Mouse (Mus musculus) spleen, adult 2 months (tissue): ENCODE measurements around the gene Mif4gd.

Experiments
- CTCF ChIP-seq: fragments of 200-500 bp; IDR thresholded peaks from 2 replicates; pipeline ENCODE4 v1.5.1; 2011; ENCODE audit warnings: mild to moderate bottlenecking, inconsistent platforms; ENCODE audit not compliant: insufficient read depth, insufficient read length, insufficient replicate concordance; ENCODE audit errors: extremely low read depth
- POLR2A ChIP-seq: fragments of 200-500 bp; IDR thresholded peaks from 2 replicates; pipeline ENCODE4 v1.6.1; 2011; ENCODE audit warnings: low read depth, low read length, inconsistent platforms

DNA sequence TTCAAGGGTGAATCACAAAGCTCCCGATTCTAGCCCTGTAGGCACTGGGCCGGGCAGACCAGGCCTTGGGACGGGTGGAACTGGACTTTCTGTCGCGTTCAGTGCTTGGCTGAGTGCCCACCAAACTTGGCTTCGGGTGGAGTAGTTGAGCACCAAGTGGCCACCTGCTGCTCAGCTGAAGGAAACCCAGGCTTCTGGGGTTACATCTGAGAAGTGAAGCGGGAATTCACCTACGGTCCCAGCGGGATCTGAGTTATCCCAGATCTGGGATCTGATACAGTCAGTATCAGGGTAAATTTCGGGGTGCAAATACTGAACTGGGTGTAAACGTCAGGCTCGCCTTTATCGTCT, 735 bp downstream of the Mif4gd start:
- no peak for TF ChIP-seq POLR2A
- no peak for TF ChIP-seq CTCF
